Mouse (Mus musculus): Measurements from ENCODE around the gene Armcx3. TPM values are rescaled to one million over a fixed set of nuclear protein-coding genes. Genes with fewer than 3 reads are reported as not detected.

The Armcx3 gene
- 12.0 TPM for total RNA-seq (2023)

GRCm38 (mm10) chrX:134756434-134757292 lies at the start of gene Armcx3:
Gene Armcx3, plus strand, starts transcription at chrX:134756595.

GRCm38 (mm10) chrX:134717752-134718308 lies 38.6 kb upstream of the Armcx3 start, which contains the start of gene Armcx1:
Gene Armcx1, plus strand, starts transcription at chrX:134717963.

GRCm38 (mm10) chrX:134750764-134751592 lies 5.4 kb upstream of the Armcx3 start, which contains the start of gene Armcx6:
Gene Armcx6, minus strand, starts transcription at chrX:134751417.

GRCm38 (mm10) chrX:134808755-134809224 lies 52.4 kb downstream of the Armcx3 start, which contains the start of gene Armcx2:
Gene Armcx2, minus strand, starts transcription at chrX:134809221.

Other genes starting within 250 kb of the Armcx3 start
- 15.3 TPM for gene Timm8a1, start 214.7 kb upstream of the Armcx3 start, total RNA-seq (2023)
- 9.8 TPM for gene Btk, start 173.0 kb upstream of the Armcx3 start, total RNA-seq (2023)
- 732 TPM for gene Rpl36a, start 170.9 kb upstream of the Armcx3 start, total RNA-seq (2023)
- 16.3 TPM for gene Gla, start 155.5 kb upstream of the Armcx3 start, total RNA-seq (2023)
- 127 TPM for gene Hnrnph2, start 155.4 kb upstream of the Armcx3 start, total RNA-seq (2023)
- 8.9 TPM for gene Armcx4, start 70.1 kb upstream of the Armcx3 start, total RNA-seq (2023)
- 7.5 TPM for gene Armcx1, start 38.6 kb upstream of the Armcx3 start, total RNA-seq (2023)
- gene Armcx6, start 5.2 kb upstream of the Armcx3 start, total RNA-seq (2023): 2.9 TPM
- gene Armcx2, start 52.6 kb downstream of the Armcx3 start, total RNA-seq (2023): 32.3 TPM
- not detected for gene Nxf2, start 208.2 kb downstream of the Armcx3 start, total RNA-seq (2023)

All from CD8-positive naive resting alpha-beta T cell, adult 57 days (primary cell).